Mouse (Mus musculus) neutrophil, adult 5-6 weeks (primary cell): Measurements from ENCODE around the gene Lrrc8e. TPM values are rescaled to one million over a fixed set of nuclear protein-coding genes. Genes with fewer than 3 reads are reported as not detected.

Experiments
- total RNA-seq: library from RNA; stranded (forward); fragments of 200-1000 nt; gene quantifications from 2 replicates; pipeline ENCODE4 v1.2.3, GENCODE M21; 2017

Lrrc8e gene
- total RNA-seq, 1 experiment from 2014 or later: not detected

Other genes with a start within 250 kb of the Lrrc8e start
- not detected in 2 replicates for gene Cd209f, start 121.0 kb upstream of the Lrrc8e start, total RNA-seq
- gene Cd209g, start 92.7 kb upstream of the Lrrc8e start, total RNA-seq: not detected in 2 replicates
- 10.2 and 16.6 TPM in 2 replicates for gene Evi5l, start 60.3 kb upstream of the Lrrc8e start, total RNA-seq
- not detected in 2 replicates for gene Prr36, start 9.4 kb upstream of the Lrrc8e start, total RNA-seq
- gene Map2k7, start 11.9 kb downstream of the Lrrc8e start, total RNA-seq: 44.1 and 50.7 TPM in 2 replicates
- 1.4 TPM in 1 of 2 replicates, not detected in the other for gene Gm49320, start 12.0 kb downstream of the Lrrc8e start, total RNA-seq
- 8.4 and 10.2 TPM in 2 replicates for gene Tgfbr3l, start 21.4 kb downstream of the Lrrc8e start, total RNA-seq
- gene Snapc2, start 26.3 kb downstream of the Lrrc8e start, total RNA-seq: 6.8 and 15.7 TPM in 2 replicates
- 0.35 TPM in 1 of 2 replicates, not detected in the other for gene Ctxn1, start 32.4 kb downstream of the Lrrc8e start, total RNA-seq
- gene Timm44, start 49.1 kb downstream of the Lrrc8e start, total RNA-seq: 78.5 and 86.7 TPM in 2 replicates
- 11.5 TPM in 2 replicates for gene Ccl25, start 98.4 kb downstream of the Lrrc8e start, total RNA-seq
- gene Elavl1, start 98.6 kb downstream of the Lrrc8e start, total RNA-seq: 52.4 and 65.9 TPM in 2 replicates